Mouse (Mus musculus) small intestine, adult 2 months (tissue): Measurements from ENCODE around the gene Tmem108.

Source experiments
- CTCF ChIP-seq: fragments of 200-500 bp; IDR thresholded peaks from 2 replicates; pipeline ENCODE4 v1.5.1; 2012; ENCODE audit warnings: low read depth, mild to moderate bottlenecking, control low read depth, inconsistent platforms, low read length, moderate library complexity, mixed read lengths; ENCODE audit not compliant: insufficient replicate concordance, insufficient read length; ENCODE audit errors: extremely low read depth
- POLR2A ChIP-seq: fragments of 200-500 bp; IDR thresholded peaks from 2 replicates; pipeline ENCODE4 v1.6.1; 2012; ENCODE audit warnings: low read depth, mild to moderate bottlenecking, control low read depth, inconsistent platforms, low read length, moderate library complexity

GRCm38 (mm10) chr9:103591962-103592361, 169.7 kb downstream of the Tmem108 start:
- TF ChIP-seq CTCF (no peak), POLR2A (no peak)
